In genomic region chr19:9899780-9900146, GRCm38 (mm10) we compare ENCODE assay signal across 8 mouse cellular contexts. TPM values are rescaled to one million over a fixed set of nuclear protein-coding genes. Genes with fewer than 3 reads are reported as not detected.
DNase-seq lines count a peak whose midpoint lies in the region; ATAC-seq and TF ChIP-seq lines count a peak whose summit lies in the region.

No protein-coding gene starts in this region.

- no peaks in the 10 kb centered on the region for H3K27me3 ChIP-seq in embryonic facial prominence, embryonic 15.5 days
- no peaks in the 10 kb centered on the region for H3K27me3 ChIP-seq in limb, embryonic 11.5 days (ENCODE audit: control insufficient read depth, insufficient read depth, low read length)
- H3K27me3 ChIP-seq in neural tube, embryonic 15.5 days (replicated peaks): no peaks in the 10 kb centered on the region

- peaks cover 6% of the 10 kb centered on the region for H3K36me3 ChIP-seq in embryonic facial prominence, embryonic 15.5 days
- H3K36me3 ChIP-seq in limb, embryonic 11.5 days (ENCODE audit: control insufficient read depth, insufficient read depth, low read length): peaks cover 3% of the 10 kb centered on the region; the same call in 1 of the 2 replicates
- H3K36me3 ChIP-seq in neural tube, embryonic 15.5 days: no peaks in the 10 kb centered on the region

- 9% methylated on average over 10 of the region's 10 CpGs for whole genome bisulfite sequencing in lung, adult 2 months
- WGBS in embryonic facial prominence, embryonic 15.5 days: 8% methylated on average over 10 of the region's 10 CpGs
- 8% methylated on average over 10 of the region's 10 CpGs for WGBS in limb, embryonic 11.5 days
- 7% methylated on average over 10 of the region's 10 CpGs for WGBS in neural tube, embryonic 15.5 days

- H3K27ac ChIP-seq in embryonic facial prominence, embryonic 15.5 days (replicated peaks): peak overlapping the region; percentile 93
- H3K27ac ChIP-seq in limb, embryonic 11.5 days (replicated peaks; ENCODE audit: low read depth, low read length): peak overlapping the region; percentile 52; the same call in 1 of the 2 replicates
- peak overlapping the region; percentile 90 for H3K27ac ChIP-seq in neural tube, embryonic 15.5 days (replicated peaks)

- peak overlapping the region; percentile 64 for H3K4me2 ChIP-seq in embryonic facial prominence, embryonic 15.5 days (replicated peaks)
- H3K4me2 ChIP-seq in limb, embryonic 11.5 days (ENCODE audit: low read depth, severe bottlenecking): peak overlapping the region; percentile 48
- H3K4me2 ChIP-seq in neural tube, embryonic 15.5 days: peak overlapping the region; percentile 54

- no peak for TF ChIP-seq POLR2A in lung, adult 2 months (IDR thresholded peaks at IDR 0.05; ENCODE audit: borderline replicate concordance, extremely low read depth, low read depth, low read length)

- peak overlapping the region; percentile 89 for H3K4me3 ChIP-seq in lung, adult 2 months (replicated peaks; ENCODE audit: extremely low read depth, low read depth, low read length)
- peak overlapping the region; percentile 82 for H3K4me3 ChIP-seq in embryonic facial prominence, embryonic 15.5 days (replicated peaks)
- peak overlapping the region; percentile 96 for H3K4me3 ChIP-seq in limb, embryonic 11.5 days (ENCODE audit: low read depth, low read length)
- peak overlapping the region; percentile 72 for H3K4me3 ChIP-seq in neural tube, embryonic 15.5 days (replicated peaks)

- ATAC-seq in embryonic facial prominence, embryonic 15.5 days (ENCODE audit: insufficient number of reproducible peaks, low FRiP score, low TSS enrichment, low read depth): peak; percentile 61
- ATAC-seq in limb, embryonic 11.5 days (ENCODE audit: insufficient number of reproducible peaks, low FRiP score, low TSS enrichment, low read depth): peak; percentile 75
- peak; percentile 91 for ATAC-seq in neural tube, embryonic 15.5 days (ENCODE audit: low FRiP score)

- TF ChIP-seq CTCF in lung, adult 2 months (IDR thresholded peaks at IDR 0.05; ENCODE audit: insufficient read depth, low read length): no peak

- peak overlapping the region; percentile 37; the same call in 1 of the 2 replicates for H3K9ac ChIP-seq in embryonic facial prominence, embryonic 15.5 days
- H3K9ac ChIP-seq in limb, embryonic 11.5 days (ENCODE audit: low read length): peak overlapping the region; percentile 43; the same call in 1 of the 2 replicates
- H3K9ac ChIP-seq in neural tube, embryonic 15.5 days (replicated peaks): peak overlapping the region; percentile 60

- no peak for DNase-seq in lung, adult 2 months
- DNase-seq in lung, postnatal 25 days (ENCODE audit: low spot score): no peak
- no peak for DNase-seq in limb, embryonic 11.5 days (ENCODE audit: low spot score)
- no peak for DNase-seq in gastrocnemius, postnatal 25 days
- DNase-seq in layer of hippocampus, adult 8-10 months (ENCODE audit: low spot score in 2 of 2): no peak
- no peak for DNase-seq in right cerebral cortex, adult 2 months (ENCODE audit: low spot score in 2 of 2)

- H3K4me1 ChIP-seq in lung, adult 2 months (ENCODE audit: control insufficient read depth, insufficient read depth, low read length): peaks cover 5% of the 10 kb centered on the region
- peaks cover 24% of the 10 kb centered on the region for H3K4me1 ChIP-seq in embryonic facial prominence, embryonic 15.5 days
- peaks cover 16% of the 10 kb centered on the region for H3K4me1 ChIP-seq in limb, embryonic 11.5 days (ENCODE audit: control insufficient read depth, insufficient read depth, low read length)
- H3K4me1 ChIP-seq in neural tube, embryonic 15.5 days: peaks cover 24% of the 10 kb centered on the region

- no peaks in the 10 kb centered on the region for H3K9me3 ChIP-seq in embryonic facial prominence, embryonic 15.5 days (replicated peaks)
- no peaks in the 10 kb centered on the region for H3K9me3 ChIP-seq in limb, embryonic 11.5 days (ENCODE audit: control insufficient read depth, low read length)
- no peaks in the 10 kb centered on the region for H3K9me3 ChIP-seq in neural tube, embryonic 15.5 days (replicated peaks)

RNA-seq across cellular contexts. Expression of gene Incenp, which starts 0.4 kb away (rescaled TPM):
- polyA plus RNA-seq in lung, adult 2 months (2012; rRNA removed): 5.5 and 7.7 TPM in 2 replicates
- polyA plus RNA-seq in embryonic facial prominence, embryonic 15.5 days (2015; fragmentation: Nextera tagmentation; extraction: Ambion mirVana): 90.9 and 97.2 TPM in 2 replicates
- polyA plus RNA-seq in limb, embryonic 11.5 days (2014; fragmentation: Nextera tagmentation; extraction: Ambion mirVana): 116 and 117 TPM in 2 replicates
- 21.8 and 45.8 TPM in 2 replicates for polyA plus RNA-seq in neural tube, embryonic 15.5 days (2015; fragmentation: Nextera tagmentation; extraction: Ambion mirVana)
- total RNA-seq in gastrocnemius, postnatal 25 days (2021): 1 to 10 TPM; 4.5 to 4.7 TPM
- 10 to 100 TPM; 14.0 to 20.4 (median 17.7) TPM for total RNA-seq in layer of hippocampus, adult 8-10 months (2022)

RNA-seq across cellular contexts. Expression of gene Scgb2a2, which starts 52.4 kb away (rescaled TPM):
- polyA plus RNA-seq in lung, adult 2 months (2012; rRNA removed): not detected in 2 replicates
- polyA plus RNA-seq in embryonic facial prominence, embryonic 15.5 days (2015; fragmentation: Nextera tagmentation; extraction: Ambion mirVana): not detected in 2 replicates
- not detected in 2 replicates for polyA plus RNA-seq in limb, embryonic 11.5 days (2014; fragmentation: Nextera tagmentation; extraction: Ambion mirVana)
- polyA plus RNA-seq in neural tube, embryonic 15.5 days (2015; fragmentation: Nextera tagmentation; extraction: Ambion mirVana): not detected in 2 replicates
- not detected for total RNA-seq in gastrocnemius, postnatal 25 days (2021)
- total RNA-seq in layer of hippocampus, adult 8-10 months (2022): not detected
